Mouse (Mus musculus) G1E (cell line): ENCODE data around the gene Gse1.

ENCODE experiments used
- CTCF ChIP-seq: IDR thresholded peaks from 2 replicates; pipeline ENCODE4 v1.5.1; 2012; ENCODE audit warnings: low read depth, low read length, inconsistent platforms, mixed read lengths
- TAL1 ChIP-seq: conservative IDR thresholded peaks from 2 replicates; pipeline ENCODE4 v1.6.1; 2012; ENCODE audit warnings: low read depth, low read length, inconsistent platforms, mixed read lengths

GRCm38 (mm10) chr8:120243916-120244451, 15.7 kb downstream of the Gse1 start:
- no peak for TF ChIP-seq CTCF
- TF ChIP-seq TAL1, result no peak
